Mouse (Mus musculus) monocyte, adult 59 days (primary cell): ENCODE results near the gene Haspin. TPM values are rescaled to one million over a fixed set of nuclear protein-coding genes. Genes with fewer than 3 reads are reported as not detected.

Source experiments
- total RNA-seq, 2 experiments: library from RNA; stranded (reverse); gene quantifications; one replicate each; pipeline ENCODE4 v1.2.4; 2023

The Haspin gene
- total RNA-seq: 1 to 10 TPM; 2.5 to 3.4 TPM

DNA sequence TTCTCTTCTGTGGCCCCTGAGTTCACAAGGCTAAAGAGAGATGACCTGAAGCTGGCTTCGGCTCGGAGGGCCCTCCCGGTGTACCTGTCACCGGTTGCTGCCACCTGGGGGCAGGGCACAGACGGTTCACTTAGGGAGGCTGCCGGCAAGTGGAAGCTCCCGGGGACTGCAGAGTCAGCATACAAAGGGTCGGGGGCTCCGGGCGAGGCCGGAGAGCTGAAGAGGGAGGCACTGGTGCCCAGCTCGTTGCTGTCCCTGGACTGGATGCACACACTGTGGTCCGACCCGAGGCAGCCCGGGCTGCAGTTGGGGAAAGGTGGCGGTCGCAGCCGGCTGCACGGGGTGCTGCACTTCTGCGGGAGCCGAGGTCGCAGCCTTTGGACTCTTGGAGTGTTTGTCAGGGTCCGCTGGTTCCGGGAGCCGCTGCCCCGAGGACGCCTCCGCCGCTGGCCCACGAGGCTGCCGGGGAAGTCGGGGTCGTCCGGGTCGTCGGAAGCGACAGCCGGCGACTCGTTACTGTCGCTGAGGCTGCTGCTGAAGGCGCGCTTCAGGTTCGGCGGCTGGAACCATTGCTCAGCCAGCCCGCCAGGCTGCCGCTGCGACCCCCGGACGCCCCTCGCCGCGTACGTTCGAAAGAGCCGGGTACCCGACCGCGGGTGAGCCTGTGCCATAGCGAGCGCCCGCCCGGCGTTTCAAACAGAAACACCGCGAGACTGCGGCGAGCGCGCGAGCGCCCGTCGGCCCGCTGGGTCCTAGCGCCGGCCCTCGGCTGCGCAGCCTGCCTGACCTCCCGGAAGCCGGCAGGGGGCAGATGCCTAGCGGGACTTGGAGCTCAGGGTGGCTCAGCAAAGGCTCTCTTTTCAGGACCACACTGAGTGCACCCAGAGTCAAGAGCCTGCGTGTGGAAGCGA lies at the start of gene Haspin:
Gene Haspin (minus strand): TSS at position 704 of the 911 bp plus-strand sequence.

DNA sequence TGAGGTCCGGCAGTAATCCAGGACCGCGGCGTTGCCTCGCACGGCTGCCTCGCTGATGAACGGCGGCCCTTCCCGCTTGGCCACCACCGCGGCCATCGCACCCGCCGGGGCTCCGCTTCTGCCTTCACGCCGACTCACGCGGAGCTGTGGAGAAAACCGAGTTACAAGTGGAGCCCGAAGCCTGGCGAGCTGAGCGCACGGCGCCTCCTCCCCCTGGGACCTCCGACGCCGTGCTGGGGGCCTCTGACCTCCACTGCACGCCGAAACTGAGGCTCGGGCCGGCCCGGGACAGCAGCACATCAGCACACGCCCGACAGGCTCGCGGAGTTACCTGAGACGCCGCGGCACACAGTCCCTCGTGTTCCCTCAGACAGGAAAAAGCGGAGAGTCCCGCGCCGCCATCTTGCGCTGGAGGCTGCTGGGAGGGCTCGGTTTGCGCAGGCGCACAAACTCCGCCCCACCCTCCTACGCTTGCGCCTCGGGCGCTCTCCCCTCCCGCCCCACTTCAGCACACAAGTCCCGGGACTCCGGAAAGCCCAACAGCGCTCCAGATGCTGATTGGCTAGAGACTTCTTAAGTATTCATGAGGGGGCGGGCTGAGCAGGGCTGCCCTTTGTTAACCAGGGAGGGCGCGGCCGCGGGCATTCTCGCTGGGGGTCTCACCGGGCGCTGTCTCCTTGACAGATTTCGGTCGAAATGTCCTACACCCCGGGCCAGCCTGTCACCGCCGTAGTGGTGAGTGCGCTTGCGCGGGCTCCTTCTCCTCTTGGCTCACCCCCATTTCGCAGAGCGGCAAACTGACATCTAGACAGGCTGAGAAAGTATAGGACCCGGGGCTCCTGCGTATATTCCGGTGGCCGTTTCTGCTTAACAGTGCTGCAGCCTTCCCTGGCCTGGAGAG lies 38.8 kb upstream of the Haspin start, which contains the start of the genes Emc6 and Tax1bp3:
Gene Emc6 (minus strand): TSS at position 430 of the 901 bp plus-strand sequence.
Gene Tax1bp3 (plus strand): TSS at position 476 of the 901 bp plus-strand sequence.

DNA sequence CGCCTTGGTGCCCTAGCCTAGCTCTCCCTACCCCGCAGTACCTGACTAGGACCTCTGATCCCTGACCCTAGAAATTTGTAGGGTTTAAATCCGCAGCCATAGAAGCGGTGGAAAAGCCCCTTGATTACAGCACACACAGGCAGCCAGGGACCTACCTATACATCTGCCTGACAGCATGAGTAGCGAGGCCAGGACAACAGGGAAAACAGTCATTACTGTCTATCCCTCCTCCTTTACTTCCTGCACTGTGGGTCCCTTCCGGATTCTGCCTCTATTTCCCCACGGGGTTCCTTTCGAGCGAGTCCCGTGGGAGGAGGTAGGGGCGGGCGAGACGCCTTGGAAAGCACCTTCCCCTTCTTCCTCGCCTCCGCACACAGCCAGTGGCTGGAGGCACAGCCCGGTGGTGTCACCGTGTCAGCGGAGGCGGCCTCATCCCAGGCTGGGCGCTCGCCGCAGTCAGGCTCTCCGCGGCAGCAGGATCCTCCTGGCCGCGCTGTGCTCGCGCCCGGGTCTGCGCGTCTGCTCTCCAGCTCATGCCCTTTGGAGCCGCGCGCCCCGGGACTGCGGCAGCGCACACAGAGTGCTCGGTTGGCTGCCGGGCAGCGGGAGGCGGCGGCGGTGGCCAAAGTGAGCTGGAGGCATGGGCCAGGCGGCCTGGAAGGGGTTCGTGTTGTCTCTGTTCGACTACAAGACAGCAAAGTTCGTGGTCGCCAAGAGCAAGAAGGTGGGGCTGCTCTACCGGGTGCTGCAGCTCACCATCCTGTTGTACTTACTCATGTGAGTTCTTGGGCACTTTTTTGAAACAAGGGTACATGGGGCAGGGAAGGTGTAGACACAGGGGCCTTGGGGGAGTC lies 22.1 kb upstream of the Haspin start, which contains the start of gene P2rx5:
Gene P2rx5 (plus strand): TSS at position 465 of the 854 bp plus-strand sequence.

DNA sequence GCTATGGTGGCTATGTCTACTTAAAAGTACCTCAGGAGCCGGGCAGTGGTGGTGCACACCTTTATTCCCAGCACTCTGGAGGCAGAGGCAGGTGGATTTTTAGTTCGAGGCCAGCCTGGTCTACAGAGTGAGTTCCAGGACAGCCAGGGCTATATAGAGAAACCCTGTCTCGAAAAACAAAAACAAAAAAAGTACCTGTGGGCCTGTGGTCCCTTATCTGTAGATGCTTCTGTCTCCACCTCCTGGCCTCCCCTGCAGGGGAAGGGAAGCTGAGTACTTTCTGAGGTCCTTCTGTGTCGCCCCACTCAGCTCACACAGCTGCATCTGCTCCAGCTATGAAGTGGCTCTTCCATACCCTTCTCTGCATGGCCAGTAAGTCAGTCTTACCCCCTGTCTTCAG lies 47.8 kb downstream of the Haspin start, which contains the start of gene Itgae:
Gene Itgae (plus strand): TSS at position 301 of the 400 bp plus-strand sequence.

Other genes starting within 250 kb of the Haspin start
- 10 to 100 TPM; 90.0 to 95.4 TPM for gene Atp2a3, start 177.1 kb downstream of the Haspin start, total RNA-seq
- 1 to 10 TPM; 3.9 to 4.3 TPM for gene P2rx1, start 139.2 kb downstream of the Haspin start, total RNA-seq
- 1 to 10 TPM; 1.2 to 2.8 TPM for gene Camkk1, start 119.3 kb downstream of the Haspin start, total RNA-seq
- 10 to 100 TPM in 1 of 2 experiments, 1 to 10 TPM in 1; 9.9 to 13.7 TPM for gene Ncbp3, start 90.5 kb downstream of the Haspin start, total RNA-seq
- gene Itgae, start 47.7 kb downstream of the Haspin start, total RNA-seq: under 1 TPM; 0.97 TPM
- under 1 TPM; 0.43 to 0.55 TPM for gene P2rx5, start 22.1 kb upstream of the Haspin start, total RNA-seq
- 10 to 100 TPM; 40.3 to 46.2 TPM for gene Emc6, start 38.7 kb upstream of the Haspin start, total RNA-seq
- 10 to 100 TPM; 37.6 to 42.0 TPM for gene Tax1bp3, start 38.8 kb upstream of the Haspin start, total RNA-seq
- gene Ctns, start 60.7 kb upstream of the Haspin start, total RNA-seq: 10 to 100 TPM; 31.8 to 33.1 TPM
- 1 to 10 TPM; 2.5 to 3.8 TPM for gene Shpk, start 61.2 kb upstream of the Haspin start, total RNA-seq
- not detected for gene Trpv1, start 96.0 kb upstream of the Haspin start, total RNA-seq
- gene Trpv3, start 129.1 kb upstream of the Haspin start, total RNA-seq: not detected
- 10 to 100 TPM; 11.5 to 11.6 TPM for gene Aspa, start 191.3 kb upstream of the Haspin start, total RNA-seq
- not detected for gene Gm49340, start 191.4 kb upstream of the Haspin start, total RNA-seq
- gene Spata22, start 191.4 kb upstream of the Haspin start, total RNA-seq: not detected
- gene Olfr20, start 212.5 kb upstream of the Haspin start, total RNA-seq: not detected
- gene Olfr376, start 233.0 kb upstream of the Haspin start, total RNA-seq: not detected